Mouse (Mus musculus): ENCODE measurements at regions not wholly inside any gene's neighbourhood (a gene's known extent, or its start where the extent isn't known, plus 50 kb on each side); places are given as distances from the start of the nearest gene placed in this dataset.

DNA sequence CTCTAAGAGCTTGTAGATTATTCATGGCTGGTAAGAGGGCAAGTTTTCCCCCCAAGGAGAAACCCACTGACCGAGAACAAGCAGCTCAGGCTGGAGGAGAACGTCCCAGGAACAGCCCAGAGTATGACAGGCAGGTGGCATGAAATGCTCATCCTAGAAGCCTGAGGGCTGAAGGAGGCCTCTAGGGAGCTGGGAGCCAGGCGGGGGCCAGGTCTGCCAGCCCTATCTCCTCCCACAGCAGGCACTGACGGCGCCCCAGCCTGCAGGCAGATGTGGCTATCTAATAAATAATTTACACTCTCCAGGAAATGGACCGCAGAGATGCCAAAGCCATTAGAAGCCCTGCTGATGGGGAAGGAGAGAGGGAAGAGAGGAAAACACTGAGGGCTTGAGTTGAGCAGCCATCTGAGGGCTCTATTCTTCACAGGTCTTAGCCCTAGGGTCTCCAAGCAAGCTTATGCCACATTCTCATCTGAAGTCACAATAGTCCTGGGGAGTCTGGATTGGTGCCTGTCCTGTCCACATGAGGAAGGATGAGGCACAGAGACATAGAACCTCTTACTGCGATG, 176.1 kb downstream of the Mycn start:
- in situ Hi-C loops (cut with MboI, MseI), result no loop called here

DNA sequence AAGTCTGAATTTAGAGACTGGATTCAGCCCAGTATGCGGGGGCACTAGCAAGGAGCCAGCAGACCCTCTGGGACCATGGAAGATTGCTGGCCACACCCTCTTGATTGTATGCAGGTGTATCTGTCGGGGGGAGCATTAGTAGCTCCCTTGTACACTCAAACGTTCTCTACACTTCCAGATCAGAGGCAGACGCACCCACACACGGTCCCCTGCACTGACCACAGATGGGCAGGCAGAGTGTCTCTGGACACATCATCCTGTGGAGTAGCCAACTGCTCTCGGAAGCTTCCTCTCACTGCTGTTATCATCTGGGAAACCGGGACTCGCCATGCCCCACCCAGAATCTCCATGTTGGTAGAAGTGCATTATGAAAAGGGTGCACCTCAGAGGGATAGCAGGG, 176.7 kb downstream of the Mycn start:
- in situ Hi-C loops (cut with MboI, MseI), result no loop called here

DNA sequence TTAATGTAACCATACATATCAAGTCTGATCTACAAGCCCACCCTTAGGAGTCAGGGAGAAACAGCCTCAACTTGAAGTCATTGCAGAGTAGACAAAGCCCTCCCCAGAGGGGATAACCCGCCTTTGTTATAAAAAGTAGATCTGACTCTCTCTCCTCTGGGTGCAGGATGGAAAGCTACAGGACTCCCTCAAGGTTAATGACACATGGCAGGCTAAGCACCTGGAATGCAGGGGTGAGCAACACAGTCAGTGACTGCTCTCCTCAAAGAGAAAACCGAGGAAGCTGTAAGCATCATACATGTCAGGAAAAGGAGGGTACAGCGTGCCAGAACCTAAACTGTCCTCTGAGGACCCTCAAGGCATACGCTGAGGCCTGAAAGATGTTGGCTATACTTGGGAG, 177.1 kb downstream of the Mycn start:
- in situ Hi-C loops (cut with MboI, MseI), result no loop called here

GRCm38 (mm10) chr12:12756301-12756948, 185.3 kb downstream of the Mycn start:
- in situ Hi-C loops (cut with MboI, MseI), result no loop called here

- in situ Hi-C loops (cut with MboI, MseI), result no loop called here
These were observed 187.9 kb downstream of the Mycn start for GRCm38 (mm10) chr12:12753849-12754248.

GRCm38 (mm10) chr12:12751670-12752426, 189.9 kb downstream of the Mycn start:
- in situ Hi-C loops (cut with MboI, MseI), result no loop called here

GRCm38 (mm10) chr12:12749690-12750089, 192.0 kb downstream of the Mycn start:
- in situ Hi-C loops (cut with MboI, MseI), result no loop called here

GRCm38 (mm10) chr12:12746852-12747454, 194.8 kb downstream of the Mycn start:
- in situ Hi-C loops (cut with MboI, MseI), result no loop called here

- in situ Hi-C loops (cut with MboI, MseI), result no loop called here
These were observed 197.2 kb downstream of the Mycn start for GRCm38 (mm10) chr12:12744492-12744891.

- in situ Hi-C loops (cut with MboI, MseI), result no loop called here
These were observed 202.9 kb downstream of the Mycn start for GRCm38 (mm10) chr12:12738631-12739331.

DNA sequence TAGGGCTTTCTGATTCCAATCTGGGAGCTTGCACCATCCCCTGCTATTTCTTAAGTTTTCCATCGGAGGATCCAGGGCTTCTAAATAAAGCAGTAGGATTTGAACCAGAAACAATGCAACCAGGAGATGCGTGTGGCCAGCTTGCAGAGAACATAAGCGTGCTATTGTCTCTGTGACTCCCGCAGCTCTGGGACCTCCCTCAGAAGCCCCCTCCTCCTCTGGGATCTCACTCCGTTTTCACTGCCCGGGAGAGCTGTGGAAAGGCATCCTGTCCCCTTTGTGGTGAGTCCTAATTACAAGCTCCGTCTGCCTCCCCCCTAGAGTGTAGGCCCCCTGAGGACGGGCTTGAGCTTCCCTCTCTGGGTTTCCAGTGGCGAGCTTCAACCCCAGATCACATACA, 215.9 kb downstream of the Mycn start:
- in situ Hi-C loops (cut with MboI, MseI), result no loop called here

GRCm38 (mm10) chr12:12725075-12725474, 216.6 kb downstream of the Mycn start:
- in situ Hi-C loops (cut with MboI, MseI), result no loop called here

DNA sequence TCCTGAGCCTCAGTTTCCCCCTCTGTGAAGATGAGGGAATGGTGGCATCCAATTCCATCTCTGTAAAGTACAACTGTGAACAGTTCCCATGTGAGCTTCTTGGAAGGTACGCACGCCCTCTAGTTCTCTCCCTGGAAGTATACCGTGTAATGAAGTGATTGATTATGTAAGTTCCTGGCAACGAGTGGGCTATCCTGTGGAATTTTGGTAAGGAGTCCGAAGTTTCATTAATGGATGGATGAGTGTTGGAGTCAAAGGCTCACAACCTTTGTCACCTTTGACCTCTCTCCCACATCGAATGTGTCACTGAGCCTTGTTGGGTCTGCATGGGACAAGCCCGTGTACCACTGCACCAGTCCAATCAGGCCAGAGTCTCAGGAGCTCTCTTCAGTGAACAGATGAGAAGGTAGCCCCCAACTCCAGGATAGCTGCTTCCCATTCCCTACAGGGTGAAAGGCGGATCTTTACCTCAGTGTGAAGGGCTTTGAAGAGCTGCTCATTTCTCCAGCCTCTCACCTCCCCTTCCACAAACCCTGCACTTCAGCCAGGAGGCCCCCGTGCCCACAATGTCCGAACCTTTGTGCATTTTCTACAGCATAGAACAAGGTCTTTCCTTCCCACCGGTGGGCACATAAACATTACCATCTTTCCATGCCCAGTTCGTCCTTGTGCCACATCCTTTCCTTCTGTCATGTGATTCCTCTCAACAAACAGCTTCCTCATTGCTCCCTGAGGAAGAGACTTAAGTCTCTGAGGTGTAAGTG, 217.8 kb downstream of the Mycn start:
- in situ Hi-C loops (cut with MboI, MseI), result no loop called here

GRCm38 (mm10) chr12:12722982-12723661, 218.6 kb downstream of the Mycn start:
- in situ Hi-C loops (cut with MboI, MseI), result no loop called here

- in situ Hi-C loops (cut with MboI, MseI), result no loop called here
These were observed 225.0 kb downstream of the Mycn start for GRCm38 (mm10) chr12:12716691-12717090.

- in situ Hi-C loops (cut with MboI, MseI), result no loop called here
These were observed 225.6 kb downstream of the Mycn start for GRCm38 (mm10) chr12:12715956-12716669.

- in situ Hi-C loops (cut with MboI, MseI), result no loop called here
These were observed 226.2 kb downstream of the Mycn start for GRCm38 (mm10) chr12:12715528-12715927.

DNA sequence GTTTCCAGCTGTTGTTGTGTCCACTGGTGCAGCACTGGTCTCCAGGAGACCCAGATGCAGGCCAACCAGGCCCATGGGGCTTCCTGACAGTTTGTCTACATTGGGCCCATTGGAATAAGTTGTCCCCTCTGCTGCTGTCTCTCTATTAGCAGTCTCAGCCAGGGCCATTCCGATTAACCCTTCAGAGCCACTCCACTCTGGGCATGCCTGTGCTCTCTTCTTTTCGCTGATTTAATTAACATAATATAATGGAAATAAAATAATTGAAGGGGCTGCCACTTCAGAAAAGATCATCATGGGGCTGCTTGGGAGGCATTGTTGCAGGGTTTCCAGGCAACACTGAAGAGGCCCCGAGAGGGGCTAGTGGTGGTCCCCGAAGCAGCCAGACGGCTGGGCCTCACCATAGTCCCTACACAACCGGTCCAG, 231.5 kb downstream of the Mycn start:
- in situ Hi-C loops (cut with MboI, MseI), result no loop called here

- in situ Hi-C loops (cut with MboI, MseI), result no loop called here
These were observed 232.7 kb downstream of the Mycn start for GRCm38 (mm10) chr12:12708954-12709523.
